Mouse (Mus musculus) liver, embryonic 14.5 days (tissue): Measurements from ENCODE around the gene Cavin4. TPM values are rescaled to one million over a fixed set of nuclear protein-coding genes. Genes with fewer than 3 reads are reported as not detected.

Experiments
- ATAC-seq: fragments of 200-750 bp; cut with Nextera tagmentation; 2 replicates; pipeline ENCODE4 v1.8.0; 2017; ENCODE audit warnings: moderate number of reproducible peaks, mild to moderate bottlenecking, moderate library complexity; ENCODE audit not compliant: insufficient read depth
- DNase-seq, 3 experiments: peaks; one replicate each; pipeline ENCODE4 v3.0.0-alpha.2; 2012 to 2013; ENCODE audit warnings: low read depth in 3 of 3, low spot score in 3 of 3
- H3K27ac ChIP-seq: fragments of 300-500 bp; sonication (generic); 2 replicates; pipeline ENCODE4 v1.5.1; 2014; ENCODE audit warnings: moderate library complexity, mild to moderate bottlenecking, control low read depth, inconsistent platforms
- H3K27me3 ChIP-seq: fragments of 300-500 bp; sonication (generic); 2 replicates; pipeline ENCODE4 v1.6.1; 2014; ENCODE audit warnings: mild to moderate bottlenecking, low read length, moderate library complexity; ENCODE audit not compliant: control insufficient read depth, insufficient read depth
- H3K36me3 ChIP-seq: fragments of 300-500 bp; sonication (generic); replicated peaks from 2 replicates; pipeline ENCODE4 v1.6.1; 2014; ENCODE audit warnings: low read depth; ENCODE audit not compliant: control insufficient read depth, insufficient read depth
- H3K4me1 ChIP-seq, 2 experiments: fragments of 200-500 bp in 1 of 2; fragments of 300-500 bp in 1 of 2; sonication (generic) in 1 of 2; replicated peaks; 2 replicates each; pipeline ENCODE4 v1.6.1; 2012 to 2014; ENCODE audit warnings: antibody characterized with exemption in 1 of 2, inconsistent platforms in 1 of 2, low read length in 1 of 2; ENCODE audit not compliant: control insufficient read depth in 2 of 2, insufficient read depth in 2 of 2
- H3K4me2 ChIP-seq: fragments of 300-500 bp; sonication (generic); 2 replicates; pipeline ENCODE4 v1.6.1; 2014; ENCODE audit warnings: low read depth, mild to moderate bottlenecking, control low read depth, moderate library complexity
- H3K4me3 ChIP-seq, 2 experiments: fragments of 200-500 bp in 1 of 2; fragments of 300-500 bp in 1 of 2; sonication (generic) in 1 of 2; 2 replicates each; pipeline ENCODE4 v1.5.1; 2012 to 2014; ENCODE audit warnings: low read depth in 2 of 2, low read length in 2 of 2, mild to moderate bottlenecking in 2 of 2, control low read depth in 1 of 2, inconsistent platforms in 1 of 2, moderate library complexity in 1 of 2; ENCODE audit not compliant: insufficient read depth in 1 of 2
- H3K9ac ChIP-seq: fragments of 300-500 bp; sonication (generic); replicated peaks from 2 replicates; pipeline ENCODE4 v1.6.1; 2014; ENCODE audit warnings: mild to moderate bottlenecking, control low read depth, moderate library complexity
- H3K9me3 ChIP-seq: fragments of 300-500 bp; sonication (generic); 2 replicates; pipeline ENCODE4 v1.6.1; 2016; ENCODE audit warnings: low read length, mixed read lengths; ENCODE audit not compliant: control insufficient read depth
- CTCF ChIP-seq: IDR thresholded peaks from 2 replicates; pipeline ENCODE4 v1.5.1; 2016; ENCODE audit warnings: antibody characterized with exemption, low read depth, control low read depth
- EP300 ChIP-seq: IDR thresholded peaks from 2 replicates; pipeline ENCODE4 v1.6.1; 2016; ENCODE audit warnings: antibody characterized with exemption, low read depth
- WGBS: fragments of 180-500 bp; shearing (Covaris S2); extraction: QIAGEN DNeasy Blood & Tissue Kit; methylation state at CpG from one replicate; pipeline ENCODE4 v1.1.7; 2014; ENCODE audit not compliant: insufficient replicate concordance; 5-methylcytosine and 5-hydroxymethylcytosine counted together
- polyA plus RNA-seq, 2 experiments: library from polyadenylated mRNA; depleted of rRNA in 1 of 2; stranded (reverse) in 1 of 2; unstranded in 1 of 2; fragments of >200 nt; fragmentation: Nextera tagmentation in 1 of 2; extraction: Ambion mirVana in 1 of 2; gene quantifications; 2 replicates each; pipeline versions ENCODE4 v1.2.1 to v1.2.3; 2012 to 2014

Cavin4 gene
- polyA plus RNA-seq, 2 experiments = 0.03 TPM; not detected in 1

GRCm38 (mm10) chr4:48688148-48688547, 24.8 kb downstream of the Cavin4 start:
- no peak for DNase-seq
- no peak for ATAC-seq
- Histone ChIP-seq H3K36me3 (no peaks in the 10 kb centered on the region), H3K4me1 (peaks cover 0 to 4% of the 10 kb centered on the region in 2 experiments; a peak in 2 of 4 replicates), H3K9ac (no peak overlapping the region), H3K27ac (no peak overlapping the region), H3K4me3 (no peak overlapping the region), H3K4me2 (no peak overlapping the region), H3K27me3 (no peaks in the 10 kb centered on the region), H3K9me3 (no peaks in the 10 kb centered on the region)
- 63% methylated on average over 6 of the region's 6 CpGs for WGBS
- TF ChIP-seq EP300 (no peak), CTCF (no peak)

DNA sequence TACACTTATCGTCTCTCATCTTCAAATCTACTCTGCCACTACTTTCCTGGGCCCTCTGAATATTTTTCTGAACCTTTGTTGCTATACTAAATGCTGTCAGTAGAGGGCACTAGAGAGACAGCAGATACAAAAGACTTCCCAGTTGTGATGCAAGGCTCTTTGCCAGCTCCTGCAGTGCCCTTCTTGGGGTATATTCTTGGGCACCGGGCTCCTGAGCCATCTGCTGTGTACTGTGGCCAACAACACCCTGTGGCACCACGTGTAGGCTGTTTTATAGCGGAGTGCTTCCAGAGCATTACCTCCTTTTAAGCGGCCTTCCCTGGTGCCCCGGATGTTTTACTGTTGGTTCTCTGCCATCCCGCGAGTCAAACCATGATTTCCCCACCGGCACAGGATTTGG, 27.3 kb downstream of the Cavin4 start:
- Histone ChIP-seq H3K4me1 (no peaks in the 10 kb centered on the region), H3K4me3 (no peak overlapping the region), H3K27me3 (no peaks in the 10 kb centered on the region), H3K36me3 (no peaks in the 10 kb centered on the region), H3K27ac (no peak overlapping the region), H3K9me3 (no peaks in the 10 kb centered on the region), H3K9ac (no peak overlapping the region), H3K4me2 (no peak overlapping the region)
- ATAC-seq (no peak), DNase-seq (peak in 1 of 3 experiments; percentile 11)
- TF ChIP-seq CTCF (peak; percentile 64), EP300 (no peak)
- WGBS = 64% methylated on average over 9 of the region's 9 CpGs

GRCm38 (mm10) chr4:48691793-48692437, 28.6 kb downstream of the Cavin4 start:
- no peaks in the 10 kb centered on the region for H3K4me1 ChIP-seq
- no peaks in the 10 kb centered on the region for H3K9me3 ChIP-seq
- TF ChIP-seq CTCF (peak; percentile 69), EP300 (no peak)
- H3K27me3 ChIP-seq = no peaks in the 10 kb centered on the region
- WGBS = 36% methylated on average over 7 of the region's 7 CpGs
- ATAC-seq (no peak), DNase-seq (no peak)
- no peak overlapping the region for H3K4me3 ChIP-seq
- H3K4me2 ChIP-seq = no peak overlapping the region
- H3K9ac ChIP-seq = no peak overlapping the region
- no peaks in the 10 kb centered on the region for H3K36me3 ChIP-seq
- H3K27ac ChIP-seq = no peak overlapping the region

DNA sequence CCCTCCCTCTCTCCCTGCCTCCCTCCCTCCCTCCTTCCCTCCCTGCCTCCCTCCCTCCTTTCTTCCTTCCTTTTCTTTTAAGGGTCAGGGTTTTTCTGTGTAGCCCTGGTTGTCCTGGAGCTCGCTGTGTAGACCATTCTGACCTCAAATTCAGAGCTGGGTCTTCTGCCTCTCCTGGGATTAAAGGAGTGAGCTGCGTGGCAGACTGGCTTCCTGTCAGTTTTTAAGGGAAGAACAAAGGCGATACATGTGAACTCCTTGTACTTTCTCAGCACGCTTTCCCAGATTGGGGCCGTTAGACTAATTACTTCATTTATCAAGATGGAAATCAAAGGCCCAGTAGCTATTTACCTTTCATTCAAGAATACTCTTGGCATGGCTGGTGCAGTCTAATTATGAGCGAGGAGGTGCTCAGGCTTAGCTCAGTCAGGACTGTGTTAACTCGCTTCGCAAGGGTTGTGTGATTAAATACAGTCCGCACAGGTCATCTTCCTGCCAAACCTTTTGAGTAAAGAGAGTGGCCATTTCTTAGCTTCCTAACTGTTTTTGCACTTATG, 29.5 kb downstream of the Cavin4 start:
- no peak for ATAC-seq
- Histone ChIP-seq H3K27me3 (no peaks in the 10 kb centered on the region), H3K9me3 (no peaks in the 10 kb centered on the region), H3K4me3 (no peak overlapping the region), H3K4me1 (no peaks in the 10 kb centered on the region), H3K36me3 (no peaks in the 10 kb centered on the region), H3K4me2 (no peak overlapping the region), H3K9ac (no peak overlapping the region), H3K27ac (no peak overlapping the region)
- WGBS = 57% methylated on average over 9 of the region's 9 CpGs
- DNase-seq = no peak
- TF ChIP-seq EP300 = no peak
- no peak for TF ChIP-seq CTCF

- Histone ChIP-seq H3K4me1 (no peaks in the 10 kb centered on the region), H3K9me3 (no peaks in the 10 kb centered on the region), H3K36me3 (no peaks in the 10 kb centered on the region), H3K4me3 (no peak overlapping the region), H3K9ac (no peak overlapping the region), H3K27ac (no peak overlapping the region), H3K4me2 (no peak overlapping the region), H3K27me3 (no peaks in the 10 kb centered on the region)
- DNase-seq = no peak
- no peak for ATAC-seq
- no peak for TF ChIP-seq CTCF
- TF ChIP-seq EP300 = no peak
- WGBS = 70% methylated on average over 3 of the region's 3 CpGs
These were observed 33.4 kb downstream of the Cavin4 start for GRCm38 (mm10) chr4:48696706-48697105.
